Mouse (Mus musculus) spleen, adult 2 months (tissue): ENCODE data around the gene Hdgfl2.

Source experiments
- CTCF ChIP-seq: fragments of 200-500 bp; IDR thresholded peaks from 2 replicates; pipeline ENCODE4 v1.5.1; 2011; ENCODE audit warnings: mild to moderate bottlenecking, inconsistent platforms; ENCODE audit not compliant: insufficient read depth, insufficient read length, insufficient replicate concordance; ENCODE audit errors: extremely low read depth
- POLR2A ChIP-seq: fragments of 200-500 bp; IDR thresholded peaks from 2 replicates; pipeline ENCODE4 v1.6.1; 2011; ENCODE audit warnings: low read depth, low read length, inconsistent platforms

DNA sequence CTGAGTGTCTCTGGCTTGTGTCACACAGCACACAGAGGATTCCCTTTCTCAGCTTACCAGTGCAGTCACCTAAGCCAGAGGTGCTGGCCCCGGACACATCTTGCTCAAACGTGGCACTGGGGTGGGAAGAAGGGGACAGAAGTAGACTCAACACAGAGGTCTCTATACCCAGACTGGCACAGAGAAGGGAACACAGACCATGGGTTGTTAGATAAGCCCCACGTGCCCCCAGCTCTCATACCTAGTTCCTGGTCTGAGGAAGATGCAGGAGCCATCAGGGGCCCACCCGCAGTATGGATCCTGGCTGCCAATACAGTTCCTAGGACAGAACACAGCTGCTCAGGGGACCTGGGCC is 45.8 kb downstream of the Hdgfl2 start:
- TF ChIP-seq CTCF, result no peak
- TF ChIP-seq POLR2A, result no peak
